Mouse (Mus musculus): ENCODE results near the gene Apol6. TPM values are rescaled to one million over a fixed set of nuclear protein-coding genes. Genes with fewer than 3 reads are reported as not detected.

Apol6 gene
- polyA plus RNA-seq, 1 experiment = not detected

DNA sequence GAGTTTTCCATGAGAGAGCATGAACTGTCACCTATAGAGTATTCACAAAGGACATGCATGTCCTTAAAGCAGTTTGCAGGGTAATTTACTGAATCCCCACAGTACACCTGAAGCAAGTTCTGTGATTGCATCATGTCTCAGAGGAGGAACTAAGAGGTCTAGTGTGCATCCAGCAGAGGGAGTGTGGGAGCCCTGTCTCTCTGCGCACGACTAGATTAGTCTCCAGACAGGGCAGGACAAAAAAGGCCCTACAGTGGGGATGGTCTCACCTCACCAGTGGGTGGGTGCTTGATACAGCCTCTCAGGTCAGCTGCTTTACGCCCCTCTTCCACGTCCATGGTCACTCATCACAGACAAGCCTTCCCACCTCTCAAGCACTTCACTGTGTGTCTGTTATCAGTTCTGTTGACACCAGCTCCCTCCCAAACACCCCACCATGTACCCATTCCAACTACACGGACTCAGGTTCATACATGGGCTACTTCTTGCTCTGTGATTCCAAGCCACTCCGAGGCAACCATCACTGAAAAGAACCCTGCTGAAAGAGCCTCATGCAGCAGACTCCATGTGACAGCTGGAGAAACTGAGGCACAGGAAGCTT, 25.7 kb upstream of the Apol6 start:
- Histone ChIP-seq H3K27me3 (ENCODE audit: control insufficient read depth, insufficient read depth, low read length, poor library complexity, severe bottlenecking) (no peaks in the 10 kb centered on the region), H3K27ac (ENCODE audit: insufficient read depth, low read length) (no peak overlapping the region), H3K36me3 (ENCODE audit: control insufficient read depth, insufficient read depth, low read length, poor library complexity, severe bottlenecking) (no peaks in the 10 kb centered on the region), H3K9ac (ENCODE audit: low read depth, poor library complexity, severe bottlenecking) (no peak overlapping the region), H3K9me3 (replicated peaks; ENCODE audit: control insufficient read depth, insufficient read depth, low read length, poor library complexity, severe bottlenecking) (no peaks in the 10 kb centered on the region), H3K4me1 (ENCODE audit: control insufficient read depth, insufficient read depth, low read length) (no peaks in the 10 kb centered on the region), H3K4me3 (ENCODE audit: low read depth, low read length) (no peak overlapping the region)
- TF ChIP-seq CTCF (IDR thresholded peaks at IDR 0.05; ENCODE audit: low read depth, low read length) (peak; percentile 45), EP300 (IDR thresholded peaks at IDR 0.05; ENCODE audit: insufficient read depth, low read depth, low read length) (no peak), POLR2A (IDR thresholded peaks at IDR 0.05; ENCODE audit: insufficient read depth, low read length) (no peak)

- H3K9me3 ChIP-seq (replicated peaks; ENCODE audit: control insufficient read depth, insufficient read depth, low read length, poor library complexity, severe bottlenecking) = no peaks in the 10 kb centered on the region
- no peaks in the 10 kb centered on the region for H3K36me3 ChIP-seq (ENCODE audit: control insufficient read depth, insufficient read depth, low read length, poor library complexity, severe bottlenecking)
- TF ChIP-seq POLR2A (IDR thresholded peaks at IDR 0.05; ENCODE audit: insufficient read depth, low read length) (no peak), EP300 (IDR thresholded peaks at IDR 0.05; ENCODE audit: insufficient read depth, low read depth, low read length) (no peak), CTCF (IDR thresholded peaks at IDR 0.05; ENCODE audit: low read depth, low read length) (no peak)
- no peak overlapping the region for H3K27ac ChIP-seq (ENCODE audit: insufficient read depth, low read length)
- no peaks in the 10 kb centered on the region for H3K4me1 ChIP-seq (ENCODE audit: control insufficient read depth, insufficient read depth, low read length)
- no peak overlapping the region for H3K4me3 ChIP-seq (ENCODE audit: low read depth, low read length)
- H3K27me3 ChIP-seq (ENCODE audit: control insufficient read depth, insufficient read depth, low read length, poor library complexity, severe bottlenecking) = no peaks in the 10 kb centered on the region
- no peak overlapping the region for H3K9ac ChIP-seq (ENCODE audit: low read depth, poor library complexity, severe bottlenecking)
Observed at GRCm38 (mm10) chr15:77019533-77019932, 25.0 kb upstream of the Apol6 start.

- Histone ChIP-seq H3K4me3 (ENCODE audit: low read depth, low read length) (no peak overlapping the region), H3K27me3 (ENCODE audit: control insufficient read depth, insufficient read depth, low read length, poor library complexity, severe bottlenecking) (no peaks in the 10 kb centered on the region)
Observed at GRCm38 (mm10) chr15:77020136-77020535, 24.4 kb upstream of the Apol6 start.

GRCm38 (mm10) chr15:77021056-77021455, 23.5 kb upstream of the Apol6 start:
- no peak overlapping the region for H3K4me3 ChIP-seq (ENCODE audit: low read depth, low read length)
- TF ChIP-seq CTCF (IDR thresholded peaks at IDR 0.05; ENCODE audit: low read depth, low read length) = no peak
- TF ChIP-seq EP300 (IDR thresholded peaks at IDR 0.05; ENCODE audit: insufficient read depth, low read depth, low read length) = no peak
- TF ChIP-seq POLR2A (IDR thresholded peaks at IDR 0.05; ENCODE audit: insufficient read depth, low read length) = no peak
- no peaks in the 10 kb centered on the region for H3K36me3 ChIP-seq (ENCODE audit: control insufficient read depth, insufficient read depth, low read length, poor library complexity, severe bottlenecking)
- no peaks in the 10 kb centered on the region for H3K9me3 ChIP-seq (replicated peaks; ENCODE audit: control insufficient read depth, insufficient read depth, low read length, poor library complexity, severe bottlenecking)
- no peaks in the 10 kb centered on the region for H3K27me3 ChIP-seq (ENCODE audit: control insufficient read depth, insufficient read depth, low read length, poor library complexity, severe bottlenecking)
- H3K9ac ChIP-seq (ENCODE audit: low read depth, poor library complexity, severe bottlenecking) = no peak overlapping the region
- no peak overlapping the region for H3K27ac ChIP-seq (ENCODE audit: insufficient read depth, low read length)
- no peaks in the 10 kb centered on the region for H3K4me1 ChIP-seq (ENCODE audit: control insufficient read depth, insufficient read depth, low read length)

More at GRCm38 (mm10) chr15:77020136-77020535, 24.4 kb upstream of the Apol6 start:
- Histone ChIP-seq H3K36me3 (ENCODE audit: control insufficient read depth, insufficient read depth, low read length, poor library complexity, severe bottlenecking) (no peaks in the 10 kb centered on the region), H3K9ac (ENCODE audit: low read depth, poor library complexity, severe bottlenecking) (no peak overlapping the region), H3K9me3 (replicated peaks; ENCODE audit: control insufficient read depth, insufficient read depth, low read length, poor library complexity, severe bottlenecking) (no peaks in the 10 kb centered on the region), H3K27ac (ENCODE audit: insufficient read depth, low read length) (no peak overlapping the region), H3K4me1 (ENCODE audit: control insufficient read depth, insufficient read depth, low read length) (no peaks in the 10 kb centered on the region)
- TF ChIP-seq CTCF (IDR thresholded peaks at IDR 0.05; ENCODE audit: low read depth, low read length) (no peak), POLR2A (IDR thresholded peaks at IDR 0.05; ENCODE audit: insufficient read depth, low read length) (no peak), EP300 (IDR thresholded peaks at IDR 0.05; ENCODE audit: insufficient read depth, low read depth, low read length) (no peak)

GRCm38 (mm10) chr15:77021851-77022250, 22.7 kb upstream of the Apol6 start:
- Histone ChIP-seq H3K4me1 (ENCODE audit: control insufficient read depth, insufficient read depth, low read length) (no peaks in the 10 kb centered on the region), H3K27ac (ENCODE audit: insufficient read depth, low read length) (no peak overlapping the region), H3K27me3 (ENCODE audit: control insufficient read depth, insufficient read depth, low read length, poor library complexity, severe bottlenecking) (no peaks in the 10 kb centered on the region), H3K36me3 (ENCODE audit: control insufficient read depth, insufficient read depth, low read length, poor library complexity, severe bottlenecking) (no peaks in the 10 kb centered on the region), H3K9ac (ENCODE audit: low read depth, poor library complexity, severe bottlenecking) (no peak overlapping the region), H3K4me3 (ENCODE audit: low read depth, low read length) (no peak overlapping the region), H3K9me3 (replicated peaks; ENCODE audit: control insufficient read depth, insufficient read depth, low read length, poor library complexity, severe bottlenecking) (no peaks in the 10 kb centered on the region)
- TF ChIP-seq POLR2A (IDR thresholded peaks at IDR 0.05; ENCODE audit: insufficient read depth, low read length) (no peak), EP300 (IDR thresholded peaks at IDR 0.05; ENCODE audit: insufficient read depth, low read depth, low read length) (no peak), CTCF (IDR thresholded peaks at IDR 0.05; ENCODE audit: low read depth, low read length) (no peak)

DNA sequence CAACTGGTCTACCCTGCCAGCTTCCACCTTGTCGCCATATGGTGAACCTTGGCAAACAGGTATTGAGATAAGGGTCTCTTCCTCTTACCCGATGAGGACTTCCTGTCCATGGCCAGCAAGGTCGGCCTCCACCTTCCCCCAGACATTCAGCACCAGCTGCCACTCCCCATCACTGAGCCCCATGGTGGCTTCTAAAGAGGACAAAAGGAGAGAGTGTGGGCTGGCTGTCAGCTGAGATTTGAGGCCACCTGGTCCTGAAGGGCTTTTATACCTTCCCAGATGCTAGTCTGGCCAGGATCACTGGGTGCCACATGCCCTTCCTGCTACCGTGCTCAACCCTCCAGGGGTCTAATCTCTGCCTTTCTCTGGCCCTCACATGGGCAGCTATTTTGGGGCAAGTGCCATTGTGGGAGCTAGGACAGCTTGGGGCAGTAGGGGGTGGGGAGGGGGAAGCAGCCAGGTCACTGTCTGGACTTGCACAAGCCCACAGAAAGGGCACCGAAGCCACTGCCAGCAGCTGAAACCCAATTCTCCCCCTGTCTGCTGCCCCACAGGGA, 22.1 kb upstream of the Apol6 start:
- Histone ChIP-seq H3K9me3 (replicated peaks; ENCODE audit: control insufficient read depth, insufficient read depth, low read length, poor library complexity, severe bottlenecking) (no peaks in the 10 kb centered on the region), H3K9ac (ENCODE audit: low read depth, poor library complexity, severe bottlenecking) (no peak overlapping the region), H3K27me3 (ENCODE audit: control insufficient read depth, insufficient read depth, low read length, poor library complexity, severe bottlenecking) (no peaks in the 10 kb centered on the region), H3K36me3 (ENCODE audit: control insufficient read depth, insufficient read depth, low read length, poor library complexity, severe bottlenecking) (no peaks in the 10 kb centered on the region), H3K27ac (ENCODE audit: insufficient read depth, low read length) (no peak overlapping the region), H3K4me1 (ENCODE audit: control insufficient read depth, insufficient read depth, low read length) (no peaks in the 10 kb centered on the region), H3K4me3 (ENCODE audit: low read depth, low read length) (no peak overlapping the region)
- TF ChIP-seq POLR2A (IDR thresholded peaks at IDR 0.05; ENCODE audit: insufficient read depth, low read length) (no peak), EP300 (IDR thresholded peaks at IDR 0.05; ENCODE audit: insufficient read depth, low read depth, low read length) (no peak), CTCF (IDR thresholded peaks at IDR 0.05; ENCODE audit: low read depth, low read length) (no peak)
